In genomic region chr7:35636229-35636628, GRCm38 (mm10) we compare ENCODE assay signal across 10 mouse cellular contexts. TPM values are rescaled to one million over a fixed set of nuclear protein-coding genes. Genes with fewer than 3 reads are reported as not detected.
A peak's percentile ranks its signal among the peaks of the same experiment; 100 is the strongest.
DNase-seq lines count a peak whose midpoint lies in the region; ATAC-seq and TF ChIP-seq lines count a peak whose summit lies in the region.
"Had no signal": no experiment of that assay in that cellular context is flagged by ENCODE, and none has a peak within 500 bp of the region (broad histone marks: within the 10 kb centered on the region; RNA-seq: fewer than 3 reads in every experiment).

No protein-coding gene starts in this region.

- no peak overlapping the region for H3K27ac ChIP-seq in hindbrain, embryonic 10.5 days
- H3K27ac ChIP-seq in hindbrain, embryonic 12.5 days, result no peak overlapping the region
- H3K27ac ChIP-seq in spleen, adult 2 months (ENCODE audit: insufficient read depth, low read length), result no peak overlapping the region
- H3K27ac ChIP-seq in bone marrow macrophage, adult 2 months (ENCODE audit: insufficient read depth, low read depth, low read length), result no peak overlapping the region
- H3K27ac ChIP-seq: embryonic facial prominence, embryonic 15.5 days; liver, embryonic 13.5 days had no signal

- WGBS in hindbrain, embryonic 10.5 days, result 69% methylated on average over 6 of the region's 6 CpGs
- 65% methylated on average over 6 of the region's 6 CpGs for WGBS in hindbrain, embryonic 12.5 days
- 79% methylated on average over 6 of the region's 6 CpGs for WGBS in spleen, adult 2 months

- H3K4me1 ChIP-seq in hindbrain, embryonic 10.5 days (replicated peaks), result no peaks in the 10 kb centered on the region
- no peaks in the 10 kb centered on the region for H3K4me1 ChIP-seq in hindbrain, embryonic 12.5 days
- H3K4me1 ChIP-seq in spleen, adult 2 months (ENCODE audit: control insufficient read depth, insufficient read depth, insufficient read length), result no peaks in the 10 kb centered on the region
- H3K4me1 ChIP-seq in bone marrow macrophage, adult 2 months (ENCODE audit: control insufficient read depth, insufficient read depth, low read length), result no peaks in the 10 kb centered on the region
- H3K4me1 ChIP-seq: embryonic facial prominence, embryonic 15.5 days; liver, embryonic 13.5 days had no signal

- no peak overlapping the region for H3K4me2 ChIP-seq in hindbrain, embryonic 12.5 days (replicated peaks)
- H3K4me2 ChIP-seq: embryonic facial prominence, embryonic 15.5 days; liver, embryonic 13.5 days had no signal

- H3K36me3 ChIP-seq in hindbrain, embryonic 10.5 days, result peaks cover 79% of the 10 kb centered on the region
- H3K36me3 ChIP-seq in hindbrain, embryonic 12.5 days, result peaks cover 53% of the 10 kb centered on the region
- peaks cover 28% of the 10 kb centered on the region for H3K36me3 ChIP-seq in spleen, adult 2 months (ENCODE audit: control insufficient read depth, insufficient read depth, low read length)

- TF ChIP-seq CTCF in spleen, adult 2 months (IDR thresholded peaks at IDR 0.05; ENCODE audit: extremely low read depth, insufficient read depth, insufficient read length, insufficient replicate concordance), result peak; percentile 2; the same call in 1 of the 2 replicates
- TF ChIP-seq CTCF in bone marrow macrophage, adult 2 months (IDR thresholded peaks at IDR 0.05; ENCODE audit: low read depth, low read length), result peak; percentile 89

- TF ChIP-seq POLR2A in spleen, adult 2 months (IDR thresholded peaks at IDR 0.05; ENCODE audit: low read depth, low read length), result no peak
- no peak for TF ChIP-seq POLR2A in bone marrow macrophage, adult 2 months (IDR thresholded peaks at IDR 0.05; ENCODE audit: borderline replicate concordance, low read depth, low read length)

- H3K9ac ChIP-seq in hindbrain, embryonic 12.5 days, result no peak overlapping the region
- H3K9ac ChIP-seq: embryonic facial prominence, embryonic 15.5 days; liver, embryonic 13.5 days had no signal

- H3K9me3 ChIP-seq in hindbrain, embryonic 10.5 days, result no peaks in the 10 kb centered on the region; the same call in 1 of the 2 replicates
- no peaks in the 10 kb centered on the region for H3K9me3 ChIP-seq in hindbrain, embryonic 12.5 days (replicated peaks)
- H3K9me3 ChIP-seq: embryonic facial prominence, embryonic 15.5 days; liver, embryonic 13.5 days had no signal

- H3K4me3 ChIP-seq in hindbrain, embryonic 10.5 days, result no peak overlapping the region
- H3K4me3 ChIP-seq in hindbrain, embryonic 12.5 days, result no peak overlapping the region
- H3K4me3 ChIP-seq in spleen, adult 2 months (ENCODE audit: extremely low read depth, insufficient read depth, insufficient read length), result no peak overlapping the region
- H3K4me3 ChIP-seq in bone marrow macrophage, adult 2 months (ENCODE audit: insufficient read depth, low read length), result no peak overlapping the region
- H3K4me3 ChIP-seq: embryonic facial prominence, embryonic 15.5 days; liver, embryonic 13.5 days had no signal

- ATAC-seq in hindbrain, embryonic 12.5 days (ENCODE audit: low FRiP score), result no peak

- peak; percentile 24 for DNase-seq in hindbrain, embryonic 10.5 days (ENCODE audit: low spot score)
- DNase-seq in spleen, adult 2 months (ENCODE audit: low read depth in 1 of 2, low spot score in 2 of 2), result no peak
- DNase-seq in spleen, postnatal 14 days (ENCODE audit: low spot score in 2 of 2), result no peak
- peak; percentile 35 for DNase-seq in lung, postnatal 10 days
- DNase-seq in layer of hippocampus, adult 9-10 months (ENCODE audit: low spot score), result no peak
- DNase-seq in spleen, postnatal 36 days (ENCODE audit: low spot score in 2 of 2), result no peak
- DNase-seq: liver, embryonic 13.5 days had no signal

- no peaks in the 10 kb centered on the region for H3K27me3 ChIP-seq in hindbrain, embryonic 10.5 days (ENCODE audit: insufficient read depth, poor library complexity, severe bottlenecking)
- H3K27me3 ChIP-seq in hindbrain, embryonic 12.5 days, result no peaks in the 10 kb centered on the region
- no peaks in the 10 kb centered on the region for H3K27me3 ChIP-seq in spleen, adult 2 months (ENCODE audit: control insufficient read depth, insufficient read depth, low read length)
- H3K27me3 ChIP-seq: embryonic facial prominence, embryonic 15.5 days; liver, embryonic 13.5 days had no signal

RNA-seq across cellular contexts. Expression of gene Pdcd5, which starts 11.1 kb away (rescaled TPM):
- polyA plus RNA-seq in hindbrain, embryonic 10.5 days (2016; fragmentation: Nextera tagmentation; extraction: Ambion mirVana), result 300 and 302 TPM in 2 replicates
- 257 and 263 TPM in 2 replicates for polyA plus RNA-seq in hindbrain, embryonic 12.5 days (2016; fragmentation: Nextera tagmentation; extraction: Ambion mirVana)
- polyA plus RNA-seq in spleen, adult 2 months (2012; rRNA removed), result 32.6 and 33.8 TPM in 2 replicates
- polyA plus RNA-seq in bone marrow macrophage, adult 2 months (2012; ENCODE audit: insufficient read depth, insufficient read length, missing spikeins), result 56.2 and 68.9 TPM in 2 replicates

RNA-seq across cellular contexts. Expression of gene Ankrd27, which starts 50.2 kb away (rescaled TPM):
- 31.4 and 36.8 TPM in 2 replicates for polyA plus RNA-seq in hindbrain, embryonic 10.5 days (2016; fragmentation: Nextera tagmentation; extraction: Ambion mirVana)
- polyA plus RNA-seq in hindbrain, embryonic 12.5 days (2016; fragmentation: Nextera tagmentation; extraction: Ambion mirVana), result 30.3 and 32.1 TPM in 2 replicates
- 17.5 and 20.2 TPM in 2 replicates for polyA plus RNA-seq in spleen, adult 2 months (2012; rRNA removed)
- 22.7 and 29.4 TPM in 2 replicates for polyA plus RNA-seq in bone marrow macrophage, adult 2 months (2012; ENCODE audit: insufficient read depth, insufficient read length, missing spikeins)

RNA-seq across cellular contexts. Expression of gene Rgs9bp, which starts 50.8 kb away (rescaled TPM):
- 0.18 and 0.26 TPM in 2 replicates for polyA plus RNA-seq in hindbrain, embryonic 10.5 days (2016; fragmentation: Nextera tagmentation; extraction: Ambion mirVana)
- polyA plus RNA-seq in hindbrain, embryonic 12.5 days (2016; fragmentation: Nextera tagmentation; extraction: Ambion mirVana), result 0.12 and 0.16 TPM in 2 replicates
- 0.11 TPM in 2 replicates for polyA plus RNA-seq in spleen, adult 2 months (2012; rRNA removed)
- polyA plus RNA-seq in bone marrow macrophage, adult 2 months (2012; ENCODE audit: insufficient read depth, insufficient read length, missing spikeins), result not detected in 2 replicates

Comparison
In these comparisons a context has a peak if more than half of its experiments do, and no peak if none do; other contexts are left out.
1. DNase-seq: peak in hindbrain, embryonic 10.5 days (single experiment) and lung, postnatal 10 days (single experiment); none in spleen, adult 2 months (0 of 2), spleen, postnatal 14 days (0 of 2), layer of hippocampus, adult 9-10 months (single experiment) and spleen, postnatal 36 days (0 of 2).